Mouse (Mus musculus) intestine, embryonic 15.5 days (tissue): ENCODE data around the gene Nlrc5. TPM values are rescaled to one million over a fixed set of nuclear protein-coding genes. Genes with fewer than 3 reads are reported as not detected.
A peak's percentile ranks its signal among the peaks of the same experiment; 100 is the strongest.

Experiments used
- ATAC-seq: fragments of 200-750 bp; cut with Nextera tagmentation; 2 replicates; pipeline ENCODE4 v1.8.0; 2017; ENCODE audit warnings: moderate TSS enrichment, moderate library complexity
- H3K27ac ChIP-seq: fragments of 300-500 bp; sonication (generic); 2 replicates; pipeline ENCODE4 v1.5.1; 2015; ENCODE audit warnings: mild to moderate bottlenecking, inconsistent platforms
- H3K27me3 ChIP-seq: fragments of 300-500 bp; sonication (generic); replicated peaks from 2 replicates; pipeline ENCODE4 v1.6.1; 2015; ENCODE audit warnings: inconsistent platforms
- H3K36me3 ChIP-seq: fragments of 300-500 bp; sonication (generic); 2 replicates; pipeline ENCODE4 v1.6.1; 2015; ENCODE audit warnings: inconsistent platforms
- H3K4me1 ChIP-seq: fragments of 300-500 bp; sonication (generic); replicated peaks from 2 replicates; pipeline ENCODE4 v1.6.1; 2015; ENCODE audit warnings: inconsistent platforms
- H3K4me2 ChIP-seq: fragments of 300-500 bp; sonication (generic); replicated peaks from 2 replicates; pipeline ENCODE4 v1.6.1; 2015; ENCODE audit warnings: mild to moderate bottlenecking, inconsistent platforms
- H3K4me3 ChIP-seq: fragments of 300-500 bp; sonication (generic); replicated peaks from 2 replicates; pipeline ENCODE4 v1.5.1; 2015; ENCODE audit warnings: inconsistent platforms
- H3K9ac ChIP-seq: fragments of 300-500 bp; sonication (generic); 2 replicates; pipeline ENCODE4 v1.6.1; 2015; ENCODE audit warnings: inconsistent platforms
- H3K9me3 ChIP-seq: fragments of 300-500 bp; sonication (generic); 2 replicates; pipeline ENCODE4 v1.6.1; 2016; ENCODE audit warnings: inconsistent platforms
- WGBS: fragments of 180-500 bp; shearing (Covaris S2); methylation state at CpG from one replicate; pipeline ENCODE4 v1.1.7; 2015; 5-methylcytosine and 5-hydroxymethylcytosine counted together
- polyA plus RNA-seq: library from polyadenylated mRNA; unstranded; fragments of >200 nt; fragmentation: Nextera tagmentation; extraction: Ambion mirVana; gene quantifications from 2 replicates; pipeline ENCODE4 v1.2.1, GENCODE M21; 2015

Gene Nlrc5
- 0.21 and 0.33 TPM in 2 replicates for polyA plus RNA-seq

DNA sequence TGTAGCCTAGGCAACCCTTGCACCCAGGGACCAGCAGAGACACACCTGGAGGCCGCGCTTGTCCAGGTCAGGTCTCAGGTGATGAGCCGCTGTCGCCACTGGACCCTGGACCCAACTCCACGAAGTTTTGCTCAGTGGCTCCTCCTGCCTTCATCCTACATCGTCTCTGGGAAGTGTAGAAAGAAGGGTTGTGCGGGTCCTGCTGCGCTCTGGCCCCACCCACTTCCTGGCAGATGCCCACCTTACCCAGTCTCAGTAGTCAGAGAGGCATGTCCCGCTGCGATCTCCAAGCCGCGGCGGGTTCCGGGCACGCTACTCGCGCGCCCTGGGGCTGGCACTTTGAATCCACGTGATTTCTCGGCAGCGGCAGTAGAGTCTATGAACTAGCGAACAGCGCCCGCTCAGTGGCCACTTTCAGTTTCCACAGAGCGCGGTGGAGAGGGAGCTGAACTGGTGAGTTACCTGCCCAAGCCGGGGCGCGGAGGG lies at the start of gene Nlrc5:
Gene Nlrc5 (plus strand): TSS at position 376 of the 486 bp plus-strand sequence.
- H3K4me2 ChIP-seq = peak within 1 kb of the TSS; percentile 93
- H3K4me1 ChIP-seq = 0 out of 2 replicates have a peak, but pooled peaks cover 5% of the 10 kb centered on the region
- H3K27me3 ChIP-seq = peaks cover 12% of the 10 kb centered on the region
- H3K36me3 ChIP-seq = no peaks in the 10 kb centered on the region
- peak within 1 kb of the TSS; percentile 45 for H3K9ac ChIP-seq
- no peaks in the 10 kb centered on the region for H3K9me3 ChIP-seq
- peak; percentile 82 for ATAC-seq
- no peak within 1 kb of the TSS for H3K27ac ChIP-seq
- peak within 1 kb of the TSS; percentile 45 for H3K4me3 ChIP-seq
- 2% methylated on average over 29 of the region's 29 CpGs for WGBS

DNA sequence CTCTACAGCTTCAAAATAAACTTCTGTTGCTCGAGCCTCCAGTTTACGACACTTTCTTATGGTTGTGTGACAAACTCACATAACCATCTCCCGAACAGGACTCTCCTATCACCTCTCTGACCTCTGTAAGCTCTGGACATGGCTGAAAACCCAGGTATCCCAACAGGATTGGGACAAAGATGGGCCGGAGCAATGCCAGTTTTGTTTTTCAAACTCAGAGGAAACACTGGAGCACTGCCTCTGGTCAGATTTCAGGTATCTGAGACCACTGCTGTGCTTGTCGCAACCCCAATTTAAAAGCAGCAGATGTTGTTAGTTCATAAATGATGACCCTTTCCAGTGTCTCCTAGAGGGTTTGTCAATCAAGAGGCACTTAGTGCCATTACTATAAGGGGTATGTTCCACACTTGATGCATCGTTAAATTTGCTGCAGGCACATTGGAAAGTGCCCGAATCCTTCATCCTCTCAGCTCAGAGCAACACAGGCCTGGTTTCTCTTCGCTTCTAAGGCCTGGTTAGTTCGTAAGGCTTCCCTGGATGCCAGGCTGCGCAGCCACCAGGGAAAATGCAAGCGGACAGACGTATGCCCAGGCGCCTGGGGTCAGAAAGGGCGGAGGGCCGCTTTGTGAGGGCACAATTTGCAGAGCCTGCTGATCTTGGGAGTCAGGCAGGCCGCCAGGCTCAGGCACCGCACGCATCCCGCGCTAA lies 48.5 kb upstream of the Nlrc5 start:
- Histone ChIP-seq H3K4me3 (peak overlapping the region; percentile 91), H3K4me2 (peak overlapping the region; percentile 90), H3K27me3 (no peaks in the 10 kb centered on the region), H3K27ac (peak overlapping the region; percentile 84), H3K4me1 (peaks cover 11% of the 10 kb centered on the region), H3K9me3 (no peaks in the 10 kb centered on the region), H3K36me3 (peaks cover 9% of the 10 kb centered on the region; the same call in 1 of the 2 replicates), H3K9ac (peak overlapping the region; percentile 91)
- 23% methylated on average over 20 of the region's 20 CpGs for WGBS
- peak; percentile 30 for ATAC-seq

DNA sequence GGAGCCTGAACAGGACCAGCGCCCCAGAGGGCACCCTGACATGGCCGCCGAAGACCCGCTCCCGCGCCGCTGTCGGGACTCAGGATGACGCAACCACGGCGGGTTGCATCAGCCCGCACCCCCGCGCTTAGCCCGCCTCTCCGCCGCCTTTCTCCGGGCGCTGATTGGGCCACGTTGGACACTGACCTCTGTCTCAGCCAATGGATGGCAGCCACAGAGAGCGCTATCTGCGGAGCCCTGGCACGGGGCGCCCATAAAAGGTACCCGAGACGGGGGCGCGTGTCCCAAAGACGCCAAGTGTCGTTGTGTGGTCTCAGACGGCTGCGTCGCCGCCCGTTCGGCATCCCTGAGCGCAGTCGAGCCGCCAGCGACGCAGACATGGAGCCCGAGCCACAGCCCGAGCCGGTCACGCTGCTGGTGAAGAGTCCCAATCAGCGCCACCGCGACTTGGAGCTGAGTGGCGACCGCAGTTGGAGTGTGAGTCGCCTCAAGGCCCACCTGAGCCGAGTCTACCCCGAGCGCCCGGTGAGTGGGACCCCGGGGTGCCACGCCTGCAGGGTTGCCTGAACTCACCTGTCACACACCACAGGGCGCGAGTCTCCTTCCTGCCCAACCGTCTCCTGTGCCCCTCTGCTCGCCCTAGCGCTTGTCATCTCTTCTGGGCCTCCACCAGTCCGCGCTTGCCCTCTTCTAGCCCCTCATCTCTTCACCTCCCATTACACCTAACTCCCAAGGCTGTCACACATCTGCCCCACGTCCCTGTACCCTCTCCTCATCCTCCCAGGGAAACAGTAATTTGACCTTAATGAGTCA lies 47.7 kb upstream of the Nlrc5 start, which contains the start of gene Herpud1:
Gene Herpud1 (plus strand): TSS at position 225 of the 813 bp plus-strand sequence.
- H3K36me3 ChIP-seq = peaks cover 17% of the 10 kb centered on the region
- peak within 1 kb of the TSS; percentile 90 for H3K4me2 ChIP-seq
- H3K4me3 ChIP-seq = peak within 1 kb of the TSS; percentile 91
- under 1% methylated on average over 65 of the region's 65 CpGs for WGBS
- ATAC-seq = peak; percentile 99
- H3K9me3 ChIP-seq = no peaks in the 10 kb centered on the region
- H3K27ac ChIP-seq = peak within 1 kb of the TSS; percentile 89
- no peaks in the 10 kb centered on the region for H3K27me3 ChIP-seq
- H3K4me1 ChIP-seq = peaks cover 11% of the 10 kb centered on the region
- peak within 1 kb of the TSS; percentile 91 for H3K9ac ChIP-seq

DNA sequence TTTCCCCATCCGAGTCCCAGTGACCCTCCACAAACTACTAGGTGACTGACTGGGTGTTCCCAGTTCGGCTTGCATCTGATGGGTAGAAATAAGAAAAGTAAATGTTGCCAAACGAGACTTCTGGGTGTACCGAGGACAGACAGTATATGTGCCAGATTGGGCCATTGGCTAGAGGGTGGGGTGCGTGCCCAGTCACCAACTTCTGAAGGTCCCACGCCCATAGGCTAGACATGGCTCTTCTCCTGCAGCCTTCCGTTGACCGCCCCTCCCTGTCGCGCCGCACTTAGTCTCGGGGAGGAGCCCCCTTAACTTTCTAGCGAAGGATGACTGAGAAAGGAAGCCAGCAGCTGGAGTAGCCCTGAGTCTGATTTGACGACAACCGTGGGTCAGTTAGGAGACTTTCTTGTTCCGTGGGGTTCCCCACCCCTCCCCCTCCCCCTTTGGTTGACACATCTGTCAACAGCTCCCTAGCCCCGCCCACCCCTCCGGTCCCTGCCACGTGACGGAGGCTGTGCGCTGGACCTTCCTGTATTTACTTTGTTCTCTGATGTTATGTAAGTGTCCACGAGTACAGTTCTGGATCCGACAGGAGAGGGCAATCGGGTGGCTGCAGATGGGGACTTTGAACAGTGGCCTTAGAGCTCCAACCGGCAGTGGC lies 47.0 kb upstream of the Nlrc5 start:
- no peaks in the 10 kb centered on the region for H3K27me3 ChIP-seq
- peaks cover 11% of the 10 kb centered on the region for H3K4me1 ChIP-seq
- peak overlapping the region; percentile 90 for H3K4me2 ChIP-seq
- peak; percentile 72 for ATAC-seq
- peaks cover 24% of the 10 kb centered on the region for H3K36me3 ChIP-seq
- peak overlapping the region; percentile 91 for H3K9ac ChIP-seq
- peak overlapping the region; percentile 91 for H3K4me3 ChIP-seq
- under 1% methylated on average over 25 of the region's 25 CpGs for WGBS
- peak overlapping the region; percentile 89 for H3K27ac ChIP-seq
- H3K9me3 ChIP-seq = no peaks in the 10 kb centered on the region

DNA sequence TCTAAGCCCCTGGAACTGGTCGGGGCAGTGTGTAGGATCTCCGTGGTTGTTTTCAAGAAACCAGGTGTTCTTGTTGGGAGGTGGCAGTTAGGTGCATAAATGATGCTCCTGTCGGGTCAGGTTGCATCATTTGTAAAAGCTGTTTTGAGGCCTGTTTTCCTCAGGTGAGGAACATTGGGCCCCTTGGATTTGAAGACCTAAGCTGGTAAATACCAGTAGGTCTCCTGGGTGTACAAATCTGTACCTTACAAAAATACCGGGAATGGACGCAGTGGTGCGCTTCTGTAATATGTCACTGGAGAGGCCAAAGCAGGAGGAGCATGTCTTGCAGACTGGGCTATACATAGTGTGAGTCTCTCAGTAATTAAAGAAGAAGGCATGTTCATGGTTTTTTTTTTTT lies 46.4 kb upstream of the Nlrc5 start:
- H3K9me3 ChIP-seq = no peaks in the 10 kb centered on the region
- peak overlapping the region; percentile 91 for H3K9ac ChIP-seq
- H3K4me1 ChIP-seq = peaks cover 11% of the 10 kb centered on the region
- peak overlapping the region; percentile 90 for H3K4me2 ChIP-seq
- H3K27ac ChIP-seq = peak overlapping the region; percentile 89; the same call in 1 of the 2 replicates
- H3K27me3 ChIP-seq = no peaks in the 10 kb centered on the region
- H3K36me3 ChIP-seq = peaks cover 29% of the 10 kb centered on the region
- H3K4me3 ChIP-seq = peak overlapping the region; percentile 91
- 20% methylated on average over 6 of the region's 6 CpGs for WGBS
- no peak for ATAC-seq

DNA sequence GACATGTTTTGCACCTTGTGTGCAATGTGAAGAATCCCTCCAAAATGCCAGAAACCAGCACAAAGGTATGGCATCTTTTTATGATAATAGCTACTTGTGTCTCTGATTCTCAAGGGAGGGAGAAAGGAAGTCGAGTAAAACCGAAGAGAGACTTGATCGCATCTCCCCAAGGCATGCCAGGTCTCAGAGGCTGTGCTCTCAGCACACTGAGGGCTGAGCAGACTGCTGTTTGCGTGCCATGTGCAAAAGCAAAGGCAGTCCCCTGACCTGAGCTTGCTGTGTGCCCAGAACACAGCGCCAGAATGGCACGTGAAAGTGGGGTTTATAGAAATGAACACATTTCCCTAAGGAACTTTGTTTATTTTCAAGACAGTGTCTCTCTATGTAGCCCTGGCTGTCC lies 44.6 kb upstream of the Nlrc5 start:
- Histone ChIP-seq H3K36me3 (peaks cover 40% of the 10 kb centered on the region), H3K9ac (no peak overlapping the region)
- 91% methylated on average over 6 of the region's 6 CpGs for WGBS

DNA sequence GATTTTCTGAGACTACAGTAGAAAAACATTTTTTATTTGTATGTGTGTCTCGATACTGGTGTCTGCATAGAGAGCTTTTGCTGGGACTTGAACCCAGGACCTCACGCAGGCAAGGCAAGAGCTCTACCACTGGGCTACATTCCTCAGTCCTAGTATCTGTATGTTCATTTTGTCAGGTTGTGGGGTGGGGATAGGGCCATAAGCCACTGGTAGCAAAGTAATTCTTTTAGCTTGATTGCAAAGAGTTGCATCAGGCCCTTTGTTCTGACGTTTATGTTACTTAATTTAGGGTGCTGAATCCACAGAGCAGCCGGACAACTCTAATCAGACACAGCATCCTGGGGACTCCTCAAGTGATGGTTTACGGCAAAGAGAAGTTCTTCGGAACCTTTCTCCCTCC lies 43.7 kb upstream of the Nlrc5 start:
- H3K36me3 ChIP-seq = peaks cover 44% of the 10 kb centered on the region
- WGBS = 95% methylated on average over 6 of the region's 6 CpGs
- no peak overlapping the region for H3K9ac ChIP-seq

More for the DNA sequence above, 44.6 kb upstream of the Nlrc5 start:
- Histone ChIP-seq H3K4me3 (no peak overlapping the region), H3K4me2 (no peak overlapping the region), H3K4me1 (peaks cover 11% of the 10 kb centered on the region), H3K27me3 (no peaks in the 10 kb centered on the region), H3K9me3 (no peaks in the 10 kb centered on the region), H3K27ac (no peak overlapping the region)
- no peak for ATAC-seq

DNA sequence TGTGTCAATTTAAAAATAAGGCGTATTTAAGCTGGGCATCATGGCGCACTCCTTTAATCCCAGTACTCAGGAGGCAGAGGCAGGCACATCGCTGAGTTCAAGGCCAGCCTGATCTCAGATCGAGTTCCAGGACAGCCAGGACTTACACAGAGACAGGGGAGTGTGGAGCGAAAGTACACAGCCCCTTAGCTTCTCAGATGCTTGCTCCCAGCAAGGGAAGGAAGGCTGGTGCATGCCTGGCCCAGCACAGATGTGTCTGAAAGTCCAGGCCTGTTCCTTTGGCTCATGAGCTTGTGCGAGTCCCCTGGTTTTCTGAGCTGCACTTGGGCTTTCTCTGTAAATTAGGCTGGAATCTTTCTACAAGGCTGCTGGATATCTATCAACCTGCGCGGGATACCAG lies 43.2 kb upstream of the Nlrc5 start:
- Histone ChIP-seq H3K27me3 (no peaks in the 10 kb centered on the region), H3K9me3 (no peaks in the 10 kb centered on the region), H3K4me3 (no peak overlapping the region), H3K9ac (no peak overlapping the region), H3K4me1 (peaks cover 7% of the 10 kb centered on the region), H3K36me3 (peaks cover 44% of the 10 kb centered on the region), H3K4me2 (no peak overlapping the region), H3K27ac (no peak overlapping the region)
- ATAC-seq = no peak
- 96% methylated on average over 8 of the region's 8 CpGs for WGBS

More for the DNA sequence above, 43.7 kb upstream of the Nlrc5 start:
- ATAC-seq = no peak
- Histone ChIP-seq H3K4me2 (no peak overlapping the region), H3K4me1 (peaks cover 8% of the 10 kb centered on the region), H3K27me3 (no peaks in the 10 kb centered on the region), H3K27ac (no peak overlapping the region), H3K9me3 (no peaks in the 10 kb centered on the region), H3K4me3 (no peak overlapping the region)

DNA sequence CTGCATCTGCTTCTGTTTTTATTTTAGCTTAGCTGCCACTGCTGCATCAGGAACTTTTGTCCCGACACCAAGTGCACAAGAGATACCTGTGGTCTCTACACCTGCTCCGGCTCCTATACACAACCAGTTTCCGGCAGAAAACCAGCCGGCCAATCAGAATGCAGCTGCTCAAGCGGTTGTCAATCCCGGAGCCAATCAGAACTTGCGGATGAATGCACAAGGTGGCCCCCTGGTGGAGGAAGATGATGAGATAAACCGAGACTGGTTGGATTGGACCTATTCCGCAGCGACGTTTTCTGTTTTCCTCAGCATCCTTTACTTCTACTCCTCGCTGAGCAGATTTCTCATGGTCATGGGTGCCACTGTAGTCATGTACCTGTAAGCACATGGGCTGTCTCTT lies 42.0 kb upstream of the Nlrc5 start:
- 83% methylated on average over 12 of the region's 12 CpGs for WGBS
- Histone ChIP-seq H3K4me3 (no peak overlapping the region), H3K27ac (no peak overlapping the region), H3K9ac (no peak overlapping the region), H3K36me3 (peaks cover 44% of the 10 kb centered on the region), H3K4me1 (peaks cover 7% of the 10 kb centered on the region), H3K4me2 (no peak overlapping the region), H3K27me3 (no peaks in the 10 kb centered on the region), H3K9me3 (no peaks in the 10 kb centered on the region)
- no peak for ATAC-seq

DNA sequence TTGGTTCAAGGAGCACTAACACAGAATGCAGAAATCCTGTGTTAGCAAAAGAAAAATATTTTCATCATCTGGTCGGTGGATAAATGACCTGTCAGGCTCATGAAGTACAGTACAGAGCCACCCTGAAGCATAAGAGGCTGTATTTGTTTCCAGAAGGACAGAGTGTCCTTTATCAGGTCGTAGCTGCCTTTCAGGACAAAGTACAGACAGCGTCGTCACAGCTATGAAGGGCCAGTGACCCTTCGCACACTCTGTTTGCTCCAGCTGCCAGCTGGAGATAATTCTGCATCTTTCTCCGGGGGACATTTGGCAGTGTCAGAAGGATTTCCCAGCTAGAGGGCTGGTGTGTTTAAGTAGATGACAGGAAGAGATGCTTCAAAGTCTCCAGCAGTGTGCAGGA lies 41.5 kb upstream of the Nlrc5 start:
- Histone ChIP-seq H3K36me3 (peaks cover 44% of the 10 kb centered on the region), H3K4me3 (no peak overlapping the region), H3K4me2 (no peak overlapping the region), H3K27me3 (no peaks in the 10 kb centered on the region), H3K9me3 (no peaks in the 10 kb centered on the region), H3K27ac (no peak overlapping the region), H3K4me1 (peaks cover 5% of the 10 kb centered on the region), H3K9ac (no peak overlapping the region)
- 48% methylated on average over 6 of the region's 6 CpGs for WGBS
- ATAC-seq = no peak

DNA sequence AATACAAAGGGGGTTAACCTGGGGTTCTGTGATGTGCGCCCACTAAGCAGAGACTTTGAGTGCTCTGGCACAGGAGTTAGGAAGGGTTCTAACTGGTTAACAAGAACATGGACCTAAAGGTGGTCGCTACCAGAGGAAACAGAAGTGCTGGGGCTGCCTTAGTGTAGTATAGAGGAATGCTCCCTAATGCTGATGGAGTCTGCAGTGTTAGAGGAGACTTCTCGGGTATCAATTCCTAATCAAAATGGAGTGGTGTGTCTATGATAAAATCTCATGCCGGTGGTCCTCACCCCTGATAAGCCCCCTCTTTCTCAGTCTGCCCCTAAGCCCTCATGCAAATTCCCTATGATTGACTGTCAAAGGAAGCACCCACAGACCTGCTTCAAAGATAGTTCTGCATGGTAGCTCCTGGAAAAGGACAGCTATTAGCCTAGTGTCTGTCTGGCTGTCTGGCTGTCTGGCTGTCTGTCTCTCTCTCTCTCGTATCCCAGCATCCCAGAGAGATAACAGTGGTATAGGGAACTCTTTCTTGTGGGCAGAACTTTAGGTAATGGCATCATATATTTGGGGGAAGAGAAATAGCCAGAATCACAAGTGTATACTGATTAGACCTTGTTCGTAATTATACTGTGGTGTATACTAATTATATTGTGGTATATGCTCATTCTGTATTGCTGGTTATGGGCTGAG lies 38.2 kb upstream of the Nlrc5 start:
- H3K27me3 ChIP-seq = no peaks in the 10 kb centered on the region
- WGBS = 91% methylated on average over 6 of the region's 6 CpGs
- no peaks in the 10 kb centered on the region for H3K4me1 ChIP-seq
- no peak overlapping the region for H3K4me3 ChIP-seq
- no peaks in the 10 kb centered on the region for H3K9me3 ChIP-seq
- H3K27ac ChIP-seq = no peak overlapping the region
- no peak for ATAC-seq
- peaks cover 32% of the 10 kb centered on the region for H3K36me3 ChIP-seq
- no peak overlapping the region for H3K9ac ChIP-seq
- no peak overlapping the region for H3K4me2 ChIP-seq
